Mouse (Mus musculus) frontal cortex, postnatal 10 days (tissue): ENCODE data around the gene Def6.
A peak's percentile ranks its signal among the peaks of the same experiment; 100 is the strongest.
"Not testable (repeated sequence)": the region's sequence is repeated elsewhere in the genome, so short reads cannot be mapped to it uniquely, and the experiment has no call there.

Source experiments
- DNase-seq, 2 experiments: peaks; one replicate each; pipeline ENCODE4 v3.0.0; 2022; ENCODE audit warnings: low spot score in 2 of 2, mixed read lengths in 1 of 2

The Def6 gene

GRCm38 (mm10) chr17:28208314-28208612, 685 bp downstream of the Def6 start:
- DNase-seq, result no peak

- DNase-seq, result no peak
These were observed 2.0 kb downstream of the Def6 start for GRCm38 (mm10) chr17:28209457-28210110.

GRCm38 (mm10) chr17:28211921-28212341, 4.4 kb downstream of the Def6 start:
- DNase-seq, result no peak

- DNase-seq, result no peak
These were observed 4.8 kb downstream of the Def6 start for GRCm38 (mm10) chr17:28212391-28212790.

GRCm38 (mm10) chr17:28213236-28213635, 5.7 kb downstream of the Def6 start:
- DNase-seq, result no peak

GRCm38 (mm10) chr17:28216791-28217190, 9.2 kb downstream of the Def6 start:
- no peak for DNase-seq

GRCm38 (mm10) chr17:28217721-28218649, 10.4 kb downstream of the Def6 start:
- no peak for DNase-seq

GRCm38 (mm10) chr17:28222463-28222862, 14.9 kb downstream of the Def6 start:
- DNase-seq, result not testable (repeated sequence)

- DNase-seq, result peak; percentile 76 to 77
These were observed 16.2 kb downstream of the Def6 start for GRCm38 (mm10) chr17:28223561-28224391.

GRCm38 (mm10) chr17:28224615-28225014, 17.0 kb downstream of the Def6 start:
- no peak for DNase-seq

- peak; percentile 82 to 91 for DNase-seq
These were observed 18.4 kb downstream of the Def6 start for GRCm38 (mm10) chr17:28226014-28226413.

GRCm38 (mm10) chr17:28230486-28230885, 22.9 kb downstream of the Def6 start:
- no peak for DNase-seq

GRCm38 (mm10) chr17:28231026-28231736, 23.6 kb downstream of the Def6 start:
- no peak for DNase-seq

- DNase-seq, result peak; percentile 90 to 96
These were observed 25.0 kb downstream of the Def6 start, which contains the start of gene Ppard for GRCm38 (mm10) chr17:28232475-28233060. Gene Ppard, plus strand, starts transcription at chr17:28232700.

GRCm38 (mm10) chr17:28233091-28233731, 25.6 kb downstream of the Def6 start:
- DNase-seq, result no peak

- no peak for DNase-seq
These were observed 27.1 kb downstream of the Def6 start for GRCm38 (mm10) chr17:28234641-28235040.

- no peak for DNase-seq
These were observed 28.5 kb downstream of the Def6 start for GRCm38 (mm10) chr17:28235982-28236635.

GRCm38 (mm10) chr17:28236636-28237015, 29.0 kb downstream of the Def6 start:
- no peak for DNase-seq

GRCm38 (mm10) chr17:28237362-28237761, 29.8 kb downstream of the Def6 start:
- no peak for DNase-seq

- DNase-seq, result no peak
These were observed 30.3 kb downstream of the Def6 start for GRCm38 (mm10) chr17:28237874-28238273.
